Mouse (Mus musculus): Measurements from ENCODE around the gene Pitpnm2. TPM values are rescaled to one million over a fixed set of nuclear protein-coding genes. Genes with fewer than 3 reads are reported as not detected.
"Not testable (repeated sequence)": the region's sequence is repeated elsewhere in the genome, so short reads cannot be mapped to it uniquely, and the experiment has no call there.

Gene Pitpnm2
- total RNA-seq (2014; fragmentation: Nextera tagmentation) (35.6 and 37.6 TPM in 2 replicates), total RNA-seq (2017) (9.0 and 9.2 TPM in 2 replicates), polyA plus RNA-seq (2012) (24.1 and 25.2 TPM in 2 replicates)

DNA sequence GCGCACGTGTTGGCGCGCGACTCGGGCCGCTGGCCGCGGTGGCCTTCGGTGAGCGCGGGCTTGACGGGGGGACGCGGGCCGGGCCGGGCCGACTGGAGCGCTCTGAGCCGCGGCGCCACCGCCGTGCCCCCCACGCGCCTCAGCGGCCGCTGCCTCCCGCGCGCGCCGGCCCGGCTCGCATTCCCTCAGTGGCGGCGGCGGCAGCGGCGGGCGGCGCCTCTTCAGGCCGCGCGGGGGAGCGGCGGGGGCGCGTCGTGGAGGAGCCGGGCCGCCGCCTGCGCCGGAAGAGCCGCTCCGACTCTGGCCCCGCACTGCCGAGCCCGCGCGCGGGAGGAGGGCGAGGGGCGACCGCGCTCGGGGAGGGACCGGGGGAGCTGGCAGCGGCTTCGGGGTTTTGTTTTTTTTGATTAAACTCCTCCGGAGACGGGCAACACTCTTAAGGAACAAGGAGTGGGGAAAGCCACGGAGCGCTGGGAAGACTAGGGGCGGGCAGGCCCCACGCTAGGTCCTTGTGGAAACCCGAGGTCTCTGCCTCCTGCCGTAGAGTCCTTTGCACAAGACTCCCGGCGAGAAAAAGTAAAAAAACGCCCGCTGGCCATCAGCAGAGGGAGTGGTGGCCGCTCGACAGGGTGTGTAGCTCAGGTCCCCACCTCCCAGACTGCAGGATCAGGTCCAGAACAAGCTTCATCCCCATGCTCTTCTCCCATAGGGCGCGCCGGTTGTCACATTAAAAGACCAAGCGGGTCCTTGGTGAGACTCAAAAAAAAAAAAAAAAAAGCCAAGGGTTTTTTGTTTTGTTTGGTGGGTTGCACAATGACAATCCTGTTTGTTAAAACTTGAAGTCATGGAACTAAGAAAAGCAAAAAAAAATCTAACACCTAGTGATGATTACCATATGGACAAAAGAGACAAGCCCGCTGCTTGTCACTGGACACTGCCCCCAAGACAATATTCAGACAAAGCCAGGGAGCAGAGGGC is at the start of gene Pitpnm2:
Gene Pitpnm2, minus strand, starts transcription at position 147 of the 978 bp plus-strand sequence.
- Histone ChIP-seq H3K36me3 (replicated peaks) (peaks cover 61% of the 10 kb centered on the region), H3K4me3 (ENCODE audit: low read depth, low read length) (peak within 1 kb of the TSS; percentile 78), H3K9me3 (replicated peaks) (no peaks in the 10 kb centered on the region), H3K4me1 (ENCODE audit: insufficient read depth, low read depth, low read length) (peaks cover 22% of the 10 kb centered on the region), H3K27me3 (ENCODE audit: insufficient read depth, low read length) (no peaks in the 10 kb centered on the region)
- DNase-seq (ENCODE audit: low spot score) (peak; percentile 54), ATAC-seq (ENCODE audit: extremely low read depth, insufficient number of reproducible peaks, low FRiP score, poor library complexity, severe bottlenecking) (peak; percentile 48)
- TF ChIP-seq CTCF (IDR thresholded peaks at IDR 0.05; ENCODE audit: low read depth, low read length) = no peak
- TF ChIP-seq GATA1 (IDR thresholded peaks at IDR 0.05; ENCODE audit: borderline replicate concordance, low read length) = no peak
- TF ChIP-seq POLR2AphosphoS5 (IDR thresholded peaks at IDR 0.05; ENCODE audit: insufficient replicate concordance, low read depth, low read length) = no peak
- TF ChIP-seq GATA2 (IDR thresholded peaks at IDR 0.05; ENCODE audit: borderline replicate concordance, low read depth, low read length) = no peak
- no peak for TF ChIP-seq TAL1 (conservative IDR thresholded peaks at IDR 0.05; ENCODE audit: low read depth, low read length)

DNA sequence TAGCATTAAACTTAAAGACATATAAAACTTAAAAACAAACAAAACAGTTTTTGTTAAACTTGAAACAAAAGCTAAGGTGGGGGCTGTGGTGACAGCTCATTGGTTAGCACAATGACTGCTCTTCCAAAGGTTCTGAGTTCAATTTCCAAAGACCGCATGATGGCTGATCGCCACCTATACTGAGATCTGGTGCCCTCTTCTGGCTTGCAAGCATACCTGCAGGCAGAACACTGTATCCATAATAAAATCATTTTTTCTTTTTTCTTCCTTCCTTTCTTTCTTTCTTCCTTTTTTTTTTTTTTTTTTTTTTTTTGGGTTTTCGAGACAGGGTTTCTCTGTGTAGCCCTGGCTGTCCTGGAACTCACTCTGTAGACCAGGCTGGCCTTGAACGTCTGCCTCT is 49.7 kb upstream of the Pitpnm2 start:
- TF ChIP-seq CTCF (IDR thresholded peaks at IDR 0.05; ENCODE audit: low read depth, low read length) = 0 out of 2 replicates have a peak, but pooled peaks have one; percentile 12
- H3K9me3 ChIP-seq (replicated peaks); H3K4me3 ChIP-seq (ENCODE audit: low read depth, low read length); DNase-seq (ENCODE audit: low spot score); H3K4me1 ChIP-seq (ENCODE audit: insufficient read depth, low read depth, low read length); H3K27me3 ChIP-seq (ENCODE audit: insufficient read depth, low read length); ATAC-seq (ENCODE audit: extremely low read depth, insufficient number of reproducible peaks, low FRiP score, poor library complexity, severe bottlenecking): not testable (repeated sequence)
- peaks cover 77% of the 10 kb centered on the region for H3K36me3 ChIP-seq (replicated peaks)

DNA sequence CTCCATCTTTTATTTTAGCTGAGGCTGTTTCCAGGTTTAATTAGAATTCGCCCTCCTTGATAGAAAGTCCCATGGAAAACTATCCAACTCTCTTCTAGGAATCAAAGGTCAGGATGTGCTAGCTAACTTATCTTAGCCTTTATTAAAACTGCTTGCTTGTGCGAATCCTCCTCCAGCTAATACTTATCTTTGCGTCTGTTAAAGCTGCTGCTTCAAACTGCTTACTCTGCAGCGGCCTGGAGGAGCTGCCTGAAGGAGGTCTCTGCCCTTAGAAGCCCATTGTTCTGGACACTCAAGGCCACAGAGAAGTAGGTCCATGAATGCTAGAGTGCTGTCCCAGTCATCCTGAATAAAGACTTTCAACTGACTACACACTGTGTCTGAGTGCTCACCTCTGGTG is 46.9 kb upstream of the Pitpnm2 start:
- Histone ChIP-seq H3K4me1 (ENCODE audit: insufficient read depth, low read depth, low read length) (no peaks in the 10 kb centered on the region), H3K36me3 (replicated peaks) (peaks cover 83% of the 10 kb centered on the region), H3K4me3 (ENCODE audit: low read depth, low read length) (no peak overlapping the region), H3K9me3 (replicated peaks) (no peaks in the 10 kb centered on the region), H3K27me3 (ENCODE audit: insufficient read depth, low read length) (no peaks in the 10 kb centered on the region)
- TF ChIP-seq TAL1 (conservative IDR thresholded peaks at IDR 0.05; ENCODE audit: low read depth, low read length) (no peak), GATA2 (IDR thresholded peaks at IDR 0.05; ENCODE audit: borderline replicate concordance, low read depth, low read length) (no peak), GATA1 (IDR thresholded peaks at IDR 0.05; ENCODE audit: borderline replicate concordance, low read length) (no peak)
- DNase-seq (ENCODE audit: low spot score) (no peak), ATAC-seq (ENCODE audit: extremely low read depth, insufficient number of reproducible peaks, low FRiP score, poor library complexity, severe bottlenecking) (no peak)

DNA sequence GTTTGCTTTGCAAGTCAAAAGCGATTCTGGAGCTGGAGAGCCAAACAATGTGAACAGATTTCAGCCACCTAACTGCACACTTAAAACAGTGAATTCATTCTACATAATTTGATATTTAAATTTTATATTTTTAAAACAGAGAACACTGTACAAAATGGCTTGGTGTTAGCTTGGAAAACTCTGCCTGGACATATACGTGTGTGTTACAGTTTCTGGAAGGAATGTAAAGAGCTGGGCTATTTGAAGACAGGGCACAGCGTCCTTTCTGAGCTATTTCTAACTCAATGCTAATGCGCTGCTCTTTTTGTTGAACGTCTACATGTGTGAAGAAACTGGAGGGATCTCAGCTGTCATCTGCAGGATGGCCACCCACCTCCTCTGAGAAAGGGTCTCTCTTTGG is 44.4 kb upstream of the Pitpnm2 start:
- peaks cover 88% of the 10 kb centered on the region for H3K36me3 ChIP-seq (replicated peaks)
- ATAC-seq (ENCODE audit: extremely low read depth, insufficient number of reproducible peaks, low FRiP score, poor library complexity, severe bottlenecking) = no peak
- no peaks in the 10 kb centered on the region for H3K9me3 ChIP-seq (replicated peaks)
- H3K4me3 ChIP-seq (ENCODE audit: low read depth, low read length) = no peak overlapping the region
- no peak for DNase-seq (ENCODE audit: low spot score)
- no peaks in the 10 kb centered on the region for H3K27me3 ChIP-seq (ENCODE audit: insufficient read depth, low read length)
- TF ChIP-seq GATA2 (IDR thresholded peaks at IDR 0.05; ENCODE audit: borderline replicate concordance, low read depth, low read length) = no peak
- no peak for TF ChIP-seq GATA1 (IDR thresholded peaks at IDR 0.05; ENCODE audit: borderline replicate concordance, low read length)
- TF ChIP-seq CTCF (IDR thresholded peaks at IDR 0.05; ENCODE audit: low read depth, low read length) = no peak
- no peaks in the 10 kb centered on the region for H3K4me1 ChIP-seq (ENCODE audit: insufficient read depth, low read depth, low read length)

DNA sequence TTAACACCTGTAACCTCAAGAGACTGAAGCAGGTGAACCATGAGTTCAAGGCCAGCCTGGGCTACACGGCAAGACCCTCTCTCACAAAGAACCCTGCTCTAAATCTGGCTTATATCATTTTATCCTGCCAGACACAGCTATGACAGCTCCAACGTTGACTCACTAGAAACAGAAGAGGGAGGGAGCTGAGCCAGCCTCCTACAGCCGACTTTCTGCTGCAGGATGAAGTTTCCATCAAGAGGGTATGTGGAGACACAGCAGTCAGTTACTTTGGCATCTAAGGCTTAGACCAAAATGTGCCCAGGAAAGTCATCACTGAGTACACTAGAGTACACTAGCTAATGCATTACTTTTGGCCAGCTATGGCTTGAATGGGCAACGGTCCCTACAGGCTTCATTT is 40.7 kb upstream of the Pitpnm2 start:
- H3K36me3 ChIP-seq (replicated peaks) = peaks cover 88% of the 10 kb centered on the region
- ATAC-seq (ENCODE audit: extremely low read depth, insufficient number of reproducible peaks, low FRiP score, poor library complexity, severe bottlenecking) = no peak

DNA sequence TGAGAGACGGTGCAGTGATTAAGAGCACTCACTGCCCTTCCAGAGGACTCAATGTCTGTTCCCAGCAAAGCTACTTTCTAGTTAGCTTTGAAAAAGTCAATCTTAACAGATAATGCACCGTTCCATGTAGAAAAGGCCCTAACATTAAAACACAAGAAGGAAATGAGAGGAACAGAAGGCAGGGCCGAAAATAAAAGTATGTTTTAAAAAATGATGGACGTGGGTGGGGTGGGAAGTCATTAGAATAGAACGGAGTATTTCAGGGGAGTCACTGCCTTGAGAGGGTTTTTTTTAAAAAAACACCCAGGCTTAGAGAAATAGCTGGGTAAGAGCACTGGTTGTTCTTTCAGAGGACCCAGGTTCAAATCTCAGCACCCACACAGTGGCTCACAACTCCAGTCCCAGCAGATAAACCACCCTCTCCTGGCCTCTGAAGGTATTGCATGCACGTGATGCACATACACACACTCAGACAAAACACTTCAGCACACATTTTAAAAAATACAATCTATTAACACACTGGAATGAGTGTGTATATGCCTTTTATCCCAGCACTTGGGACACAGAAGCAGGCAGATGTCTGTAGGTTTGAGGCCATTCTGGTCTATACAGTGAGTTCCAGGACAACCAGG is 38.2 kb upstream of the Pitpnm2 start:
- TF ChIP-seq GATA2 (IDR thresholded peaks at IDR 0.05; ENCODE audit: borderline replicate concordance, low read depth, low read length) (no peak), POLR2AphosphoS5 (IDR thresholded peaks at IDR 0.05; ENCODE audit: insufficient replicate concordance, low read depth, low read length) (no peak), TAL1 (conservative IDR thresholded peaks at IDR 0.05; ENCODE audit: low read depth, low read length) (no peak), CTCF (IDR thresholded peaks at IDR 0.05; ENCODE audit: low read depth, low read length) (no peak), GATA1 (IDR thresholded peaks at IDR 0.05; ENCODE audit: borderline replicate concordance, low read length) (no peak)
- H3K4me1 ChIP-seq (ENCODE audit: insufficient read depth, low read depth, low read length) = no peaks in the 10 kb centered on the region
- peaks cover 5% of the 10 kb centered on the region; the same call in 1 of the 2 replicates for H3K9me3 ChIP-seq (replicated peaks)
- H3K4me3 ChIP-seq (ENCODE audit: low read depth, low read length) = no peak overlapping the region
- peaks cover 86% of the 10 kb centered on the region for H3K36me3 ChIP-seq (replicated peaks)
- H3K27me3 ChIP-seq (ENCODE audit: insufficient read depth, low read length) = no peaks in the 10 kb centered on the region
- DNase-seq (ENCODE audit: low spot score) (no peak), ATAC-seq (ENCODE audit: extremely low read depth, insufficient number of reproducible peaks, low FRiP score, poor library complexity, severe bottlenecking) (no peak)

More for the DNA sequence above, 40.7 kb upstream of the Pitpnm2 start:
- no peak for DNase-seq (ENCODE audit: low spot score)
- H3K9me3 ChIP-seq (replicated peaks) = peaks cover 5% of the 10 kb centered on the region; the same call in 1 of the 2 replicates
- H3K4me3 ChIP-seq (ENCODE audit: low read depth, low read length) = no peak overlapping the region
- no peak for TF ChIP-seq GATA1 (IDR thresholded peaks at IDR 0.05; ENCODE audit: borderline replicate concordance, low read length)
- no peak for TF ChIP-seq GATA2 (IDR thresholded peaks at IDR 0.05; ENCODE audit: borderline replicate concordance, low read depth, low read length)
- no peak for TF ChIP-seq TAL1 (conservative IDR thresholded peaks at IDR 0.05; ENCODE audit: low read depth, low read length)
- TF ChIP-seq POLR2AphosphoS5 (IDR thresholded peaks at IDR 0.05; ENCODE audit: insufficient replicate concordance, low read depth, low read length) = no peak
- no peak for TF ChIP-seq CTCF (IDR thresholded peaks at IDR 0.05; ENCODE audit: low read depth, low read length)
- no peaks in the 10 kb centered on the region for H3K27me3 ChIP-seq (ENCODE audit: insufficient read depth, low read length)
- H3K4me1 ChIP-seq (ENCODE audit: insufficient read depth, low read depth, low read length) = no peaks in the 10 kb centered on the region

All from G1E (cell line).